Mouse (Mus musculus) ES-E14 (cell line): ENCODE data around the gene Raly.

ENCODE experiments used
- CHD2 ChIP-seq: IDR thresholded peaks from 2 replicates; pipeline ENCODE4 v1.6.1; 2014; ENCODE audit warnings: mild to moderate bottlenecking, low read depth, low read length, inconsistent platforms
- HCFC1 ChIP-seq: IDR thresholded peaks from 2 replicates; pipeline ENCODE4 v1.6.1; 2012; ENCODE audit warnings: low read length, inconsistent platforms, borderline replicate concordance; ENCODE audit not compliant: insufficient read depth
- MAFK ChIP-seq: IDR thresholded peaks from 2 replicates; pipeline ENCODE4 v1.6.1; 2014; ENCODE audit warnings: mild to moderate bottlenecking, low read depth, low read length, inconsistent platforms; ENCODE audit not compliant: insufficient read depth
- ZNF384 ChIP-seq: IDR thresholded peaks from 2 replicates; pipeline ENCODE4 v1.6.1; 2012; ENCODE audit warnings: low read depth, low read length, inconsistent platforms

- no peak for TF ChIP-seq HCFC1
- TF ChIP-seq CHD2: no peak
- no peak for TF ChIP-seq ZNF384
- TF ChIP-seq MAFK: no peak
These were observed 57.2 kb downstream of the Raly start for GRCm38 (mm10) chr2:154848086-154848485.
